Mouse (Mus musculus): ENCODE measurements around the gene Edem1. TPM values are rescaled to one million over a fixed set of nuclear protein-coding genes. Genes with fewer than 3 reads are reported as not detected.

Edem1 gene
- polyA plus RNA-seq, 1 experiment from 2014 or later, result 8.1 TPM

DNA sequence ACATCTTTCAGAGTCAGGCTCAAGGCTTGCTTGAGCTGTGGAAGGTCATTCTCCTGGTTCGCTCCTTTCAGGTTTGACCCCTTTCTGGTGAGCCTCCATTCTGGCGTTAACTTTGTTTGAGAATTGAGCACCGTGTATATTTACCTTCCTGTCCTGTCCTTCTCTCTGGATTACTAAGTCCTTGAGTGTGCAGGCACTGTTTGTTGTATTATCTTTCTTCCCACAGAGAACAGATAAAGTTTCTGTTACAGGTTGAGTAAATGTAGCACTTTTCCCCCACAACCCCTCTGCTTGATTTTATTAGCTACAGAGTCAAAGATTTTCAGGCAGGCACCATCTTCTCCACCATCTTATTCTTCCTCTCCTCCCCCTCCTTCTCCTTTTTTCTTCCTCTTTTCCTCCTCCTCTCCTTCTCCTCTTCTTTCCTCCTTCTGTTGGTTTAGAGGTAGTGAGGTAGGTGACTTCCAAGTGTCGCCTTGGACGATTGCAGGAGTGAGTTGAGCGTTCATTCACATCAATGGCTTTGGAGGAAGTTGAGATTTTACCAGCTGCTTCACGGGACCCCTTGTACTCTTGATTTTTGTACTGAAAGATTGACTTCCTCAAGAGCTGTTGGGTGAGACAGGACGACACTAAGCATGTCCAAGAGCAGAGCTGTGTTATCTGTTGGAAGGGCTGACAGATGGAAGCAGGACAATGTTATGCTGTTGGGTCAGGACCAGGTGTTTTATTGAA lies 5.7 kb downstream of the Edem1 start:
- no peak for ATAC-seq (ENCODE audit: low read depth)
- no peaks in the 10 kb centered on the region for H3K27me3 ChIP-seq
- 93% methylated on average over 8 of the region's 8 CpGs for WGBS

DNA sequence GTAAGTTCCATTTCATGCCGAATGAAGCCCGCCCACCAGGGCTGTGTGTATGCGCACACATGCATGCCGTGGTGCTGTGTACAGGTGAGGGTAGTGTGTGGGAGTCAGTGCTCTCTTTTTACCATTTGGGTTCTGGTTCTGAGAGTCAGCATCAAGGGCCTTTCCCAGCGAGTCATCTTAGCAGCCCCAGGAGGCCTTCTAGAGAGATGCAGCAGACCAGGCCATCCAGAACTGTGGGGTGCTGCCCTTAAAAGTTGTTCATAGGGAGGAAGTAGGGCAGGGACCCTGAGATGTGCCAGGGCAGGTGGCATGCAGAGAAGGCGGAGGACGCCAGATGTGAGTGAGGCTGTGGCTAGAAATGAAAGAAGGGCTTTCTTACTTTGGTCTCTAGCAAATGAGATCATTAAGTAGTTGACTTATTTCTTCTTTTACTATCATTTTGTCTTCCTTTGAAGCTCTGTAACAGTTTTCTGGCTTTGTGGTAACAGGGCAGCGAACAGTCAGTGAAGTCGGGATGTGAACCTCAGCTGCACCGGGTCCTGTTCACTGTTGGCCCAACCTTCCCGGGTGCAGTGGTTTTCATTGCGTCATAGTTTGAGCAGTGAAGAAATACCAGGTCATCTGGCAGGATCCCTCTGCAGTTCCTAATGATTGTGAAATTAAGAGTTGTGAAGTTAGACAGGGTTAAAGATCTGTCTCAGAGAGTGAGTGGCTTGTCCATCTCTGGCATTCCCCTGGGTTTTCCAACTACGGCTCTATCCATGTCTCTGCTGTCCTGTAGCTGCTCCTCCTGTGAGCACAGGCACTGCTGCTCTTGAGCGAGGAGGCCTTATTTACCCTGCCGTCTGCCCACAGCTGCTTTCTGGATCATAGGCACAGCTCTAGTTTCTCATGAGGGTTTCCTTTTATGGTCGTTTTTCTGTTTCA lies 7.6 kb downstream of the Edem1 start:
- H3K4me1 ChIP-seq (replicated peaks), result peaks cover 16% of the 10 kb centered on the region; the same call in 1 of the 2 replicates
- no peak overlapping the region for H3K4me3 ChIP-seq
- ATAC-seq (ENCODE audit: low read depth), result no peak
- WGBS, result 84% methylated on average over 16 of the region's 16 CpGs
- H3K27me3 ChIP-seq, result no peaks in the 10 kb centered on the region
- no peak overlapping the region for H3K27ac ChIP-seq (replicated peaks)
- peaks cover 15% of the 10 kb centered on the region for H3K36me3 ChIP-seq
- no peak overlapping the region for H3K4me2 ChIP-seq
- H3K9me3 ChIP-seq, result no peaks in the 10 kb centered on the region
- no peak overlapping the region for H3K9ac ChIP-seq

More for the DNA sequence above, 5.7 kb downstream of the Edem1 start:
- Histone ChIP-seq H3K36me3 (peaks cover 5% of the 10 kb centered on the region; the same call in 1 of the 2 replicates), H3K9me3 (no peaks in the 10 kb centered on the region), H3K4me3 (no peak overlapping the region), H3K9ac (no peak overlapping the region), H3K4me1 (replicated peaks) (peaks cover 28% of the 10 kb centered on the region), H3K27ac (replicated peaks) (no peak overlapping the region), H3K4me2 (no peak overlapping the region)

DNA sequence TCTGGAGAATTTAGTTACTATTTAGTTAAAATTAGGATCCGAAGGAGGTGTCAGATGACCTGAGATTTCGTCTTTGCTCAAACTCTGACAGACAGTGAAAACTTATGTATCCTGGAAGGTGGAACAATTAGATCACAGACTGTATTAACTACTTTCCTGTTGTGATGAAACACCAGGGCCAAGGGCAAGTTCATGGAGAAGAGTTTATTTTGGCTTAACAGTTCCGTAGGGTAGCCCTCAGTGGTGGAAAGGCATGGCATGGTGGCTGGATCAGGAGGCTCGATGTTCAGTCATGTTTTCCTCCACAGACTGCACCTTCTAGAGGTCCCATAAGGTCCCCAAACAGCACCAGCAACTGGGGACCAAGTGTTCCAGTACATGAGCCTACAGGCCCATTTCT lies 8.6 kb downstream of the Edem1 start:
- no peak for ATAC-seq (ENCODE audit: low read depth)
- peaks cover 7% of the 10 kb centered on the region; the same call in 1 of the 2 replicates for H3K4me1 ChIP-seq (replicated peaks)
- H3K36me3 ChIP-seq, result peaks cover 24% of the 10 kb centered on the region
- no peak overlapping the region for H3K27ac ChIP-seq (replicated peaks)
- 91% methylated on average over 4 of the region's 4 CpGs for WGBS
- H3K9ac ChIP-seq, result no peak overlapping the region
- H3K9me3 ChIP-seq, result no peaks in the 10 kb centered on the region
- H3K4me3 ChIP-seq, result no peak overlapping the region
- no peak overlapping the region for H3K4me2 ChIP-seq
- H3K27me3 ChIP-seq, result no peaks in the 10 kb centered on the region

DNA sequence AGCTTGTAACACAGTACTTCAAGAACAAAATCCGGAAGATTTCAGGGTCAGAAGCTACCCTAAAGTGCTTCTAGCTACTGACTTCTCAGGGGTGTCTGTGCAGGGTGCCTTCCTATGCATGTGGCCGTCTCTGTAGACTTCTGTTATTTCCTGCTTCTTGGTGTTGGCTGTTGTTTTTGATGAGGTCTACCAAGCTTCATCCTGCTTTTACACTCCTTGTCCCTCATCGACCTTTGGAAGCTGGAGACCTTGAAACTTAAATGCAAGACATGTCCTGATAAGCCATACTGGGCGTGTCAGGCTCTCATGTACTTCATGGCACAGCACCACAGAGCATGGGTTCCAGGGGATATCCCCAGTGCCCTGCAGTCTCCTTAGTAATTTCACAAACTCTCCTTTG lies 9.5 kb downstream of the Edem1 start:
- no peaks in the 10 kb centered on the region for H3K27me3 ChIP-seq
- H3K4me3 ChIP-seq, result no peak overlapping the region
- no peak overlapping the region for H3K27ac ChIP-seq (replicated peaks)
- no peak for ATAC-seq (ENCODE audit: low read depth)
- no peaks in the 10 kb centered on the region for H3K9me3 ChIP-seq
- 90% methylated on average over 4 of the region's 4 CpGs for WGBS
- H3K36me3 ChIP-seq, result peaks cover 24% of the 10 kb centered on the region
- H3K9ac ChIP-seq, result no peak overlapping the region
- H3K4me2 ChIP-seq, result no peak overlapping the region
- H3K4me1 ChIP-seq (replicated peaks), result peaks cover 7% of the 10 kb centered on the region; the same call in 1 of the 2 replicates

DNA sequence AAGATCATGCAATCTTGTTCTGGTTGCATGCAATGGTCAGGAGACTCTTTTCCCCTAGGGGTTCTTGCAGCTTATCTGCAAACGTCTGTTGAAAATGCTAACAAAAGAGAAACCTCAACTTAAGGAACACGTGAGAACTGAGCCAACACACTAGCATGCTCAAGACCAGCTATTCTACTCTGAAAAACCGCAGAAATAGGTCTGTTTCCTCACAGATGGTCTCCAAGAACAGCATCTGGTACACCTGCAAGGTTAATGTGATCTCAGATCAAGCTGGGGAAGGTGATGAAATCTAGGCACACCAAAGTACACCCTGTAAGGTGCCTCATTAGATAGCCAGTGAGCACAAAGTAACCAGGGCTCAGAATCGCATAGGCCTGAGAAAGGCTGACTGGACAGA lies 11.0 kb downstream of the Edem1 start:
- ATAC-seq (ENCODE audit: low read depth), result no peak
- 94% methylated on average over 4 of the region's 4 CpGs for WGBS
- no peak overlapping the region for H3K27ac ChIP-seq (replicated peaks)

DNA sequence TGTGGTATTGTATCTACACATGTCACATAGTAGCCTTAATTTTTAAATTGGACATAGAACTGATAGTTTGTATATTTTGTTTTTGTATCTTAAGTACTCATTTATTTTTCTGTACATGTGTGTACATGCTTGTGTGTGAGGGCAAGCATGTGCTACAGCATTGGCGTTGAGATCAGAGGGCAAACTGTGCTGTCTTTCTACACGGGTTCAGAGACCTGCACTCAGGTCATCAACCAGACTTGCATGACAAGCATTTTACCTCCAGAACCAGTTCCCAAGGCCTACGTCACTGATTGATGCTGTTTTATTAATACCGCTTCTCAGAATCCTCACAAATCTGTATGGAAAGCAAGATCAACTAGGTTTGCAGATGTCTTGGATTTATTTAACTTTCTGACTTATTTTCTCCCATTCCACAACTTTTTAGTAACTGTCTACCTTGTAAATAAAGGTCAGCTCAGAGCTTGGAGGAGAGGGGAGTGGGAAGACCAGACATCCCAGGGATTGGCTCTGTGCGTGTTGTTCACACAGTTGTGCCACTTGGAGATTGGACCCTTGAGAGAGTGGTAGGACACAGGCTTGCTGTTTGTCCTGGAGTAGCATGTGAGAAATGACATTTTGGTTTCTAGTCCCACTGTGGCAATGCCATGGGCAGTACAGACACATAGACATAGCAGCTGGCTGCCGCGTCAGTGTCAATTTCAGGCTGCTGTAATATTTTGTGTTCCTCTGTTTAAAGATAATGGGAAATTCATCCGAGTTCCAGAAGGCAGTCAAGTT lies 12.6 kb downstream of the Edem1 start:
- no peak overlapping the region for H3K27ac ChIP-seq (replicated peaks)
- no peak overlapping the region for H3K4me3 ChIP-seq
- H3K9me3 ChIP-seq, result no peaks in the 10 kb centered on the region
- H3K4me1 ChIP-seq (replicated peaks), result no peaks in the 10 kb centered on the region; the same call in 1 of the 2 replicates
- no peak overlapping the region for H3K4me2 ChIP-seq
- H3K9ac ChIP-seq, result no peak overlapping the region
- no peak for ATAC-seq (ENCODE audit: low read depth)
- H3K27me3 ChIP-seq, result no peaks in the 10 kb centered on the region
- peaks cover 48% of the 10 kb centered on the region for H3K36me3 ChIP-seq
- WGBS, result 92% methylated on average over 8 of the region's 8 CpGs

More for the DNA sequence above, 11.0 kb downstream of the Edem1 start:
- no peak overlapping the region for H3K4me3 ChIP-seq
- no peaks in the 10 kb centered on the region for H3K27me3 ChIP-seq
- peaks cover 7% of the 10 kb centered on the region; the same call in 1 of the 2 replicates for H3K4me1 ChIP-seq (replicated peaks)
- H3K9ac ChIP-seq, result no peak overlapping the region
- no peaks in the 10 kb centered on the region for H3K9me3 ChIP-seq
- H3K4me2 ChIP-seq, result no peak overlapping the region
- H3K36me3 ChIP-seq, result peaks cover 37% of the 10 kb centered on the region

DNA sequence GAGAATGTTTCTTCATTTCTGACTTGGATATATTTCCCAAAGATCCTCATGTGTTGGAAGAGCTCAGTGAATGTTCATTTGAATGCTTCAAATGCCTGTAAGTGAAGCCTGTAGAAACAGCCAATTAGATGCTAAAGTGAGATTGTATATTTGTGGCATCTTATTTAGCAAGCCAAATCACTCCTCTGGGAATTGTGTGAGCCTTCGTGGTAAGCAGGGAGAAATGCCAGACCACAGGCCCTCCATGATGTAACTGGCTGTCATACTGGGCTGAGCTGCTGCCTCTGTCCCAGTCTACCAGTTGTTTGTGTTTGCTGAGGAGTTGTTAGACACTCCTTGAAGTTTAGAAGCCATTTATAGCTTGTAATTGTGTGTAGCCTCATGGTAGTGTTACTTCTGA lies 15.2 kb downstream of the Edem1 start:
- H3K27ac ChIP-seq (replicated peaks), result no peak overlapping the region
- H3K9me3 ChIP-seq, result no peaks in the 10 kb centered on the region
- H3K4me1 ChIP-seq (replicated peaks), result no peaks in the 10 kb centered on the region
- no peak overlapping the region for H3K4me3 ChIP-seq
- no peaks in the 10 kb centered on the region for H3K27me3 ChIP-seq
- ATAC-seq (ENCODE audit: low read depth), result no peak
- peaks cover 55% of the 10 kb centered on the region for H3K36me3 ChIP-seq
- H3K4me2 ChIP-seq, result no peak overlapping the region
- WGBS, result 42% methylated on average over 1 of the region's 1 CpGs
- H3K9ac ChIP-seq, result no peak overlapping the region

DNA sequence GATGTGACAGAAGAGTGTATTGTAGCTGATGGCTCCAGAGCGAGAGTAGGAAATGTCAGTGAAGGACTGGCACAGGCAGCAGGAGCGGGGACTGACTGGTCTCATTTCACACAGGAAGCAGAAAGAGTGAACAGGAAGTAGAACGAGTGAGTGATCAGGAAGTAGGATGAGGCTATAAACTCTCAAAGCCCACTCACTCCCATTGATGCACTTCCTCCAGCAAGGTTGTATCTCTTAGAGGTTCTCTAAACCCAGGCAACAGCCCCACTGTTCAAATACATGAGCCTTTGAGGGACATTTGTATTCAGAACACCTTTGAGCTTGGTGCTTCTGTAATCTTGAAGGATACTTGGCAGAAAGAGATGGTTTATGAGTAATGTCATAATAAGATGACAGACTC lies 15.7 kb downstream of the Edem1 start:
- WGBS, result 78% methylated on average over 3 of the region's 3 CpGs
- Histone ChIP-seq H3K4me1 (replicated peaks) (no peaks in the 10 kb centered on the region), H3K4me3 (no peak overlapping the region), H3K4me2 (no peak overlapping the region), H3K9me3 (no peaks in the 10 kb centered on the region), H3K27ac (replicated peaks) (no peak overlapping the region), H3K36me3 (peaks cover 58% of the 10 kb centered on the region), H3K27me3 (no peaks in the 10 kb centered on the region), H3K9ac (no peak overlapping the region)
- no peak for ATAC-seq (ENCODE audit: low read depth)

DNA sequence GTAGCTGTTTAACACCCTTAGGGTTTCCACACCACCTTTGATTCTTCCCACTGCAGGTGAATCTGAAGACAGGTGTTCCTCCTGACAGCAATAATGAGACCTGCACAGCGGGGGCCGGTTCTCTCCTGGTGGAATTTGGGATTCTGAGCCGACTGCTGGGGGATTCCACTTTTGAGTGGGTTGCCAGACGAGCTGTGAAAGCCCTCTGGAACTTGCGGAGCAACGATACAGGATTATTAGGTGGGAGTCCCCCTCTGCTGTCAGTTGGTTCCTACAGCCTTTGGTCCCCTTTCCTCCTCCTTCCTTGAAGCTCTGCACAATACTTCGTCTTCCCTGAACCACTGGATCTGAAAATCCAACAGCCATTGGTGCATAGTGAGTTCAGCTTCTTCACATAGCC lies 16.3 kb downstream of the Edem1 start:
- H3K36me3 ChIP-seq, result peaks cover 56% of the 10 kb centered on the region
- no peak overlapping the region for H3K4me2 ChIP-seq
- no peaks in the 10 kb centered on the region for H3K4me1 ChIP-seq (replicated peaks)
- H3K4me3 ChIP-seq, result no peak overlapping the region
- H3K9ac ChIP-seq, result no peak overlapping the region
- H3K27ac ChIP-seq (replicated peaks), result no peak overlapping the region
- WGBS, result 91% methylated on average over 7 of the region's 7 CpGs
- ATAC-seq (ENCODE audit: low read depth), result no peak
- no peaks in the 10 kb centered on the region for H3K27me3 ChIP-seq
- no peaks in the 10 kb centered on the region for H3K9me3 ChIP-seq

- no peak overlapping the region for H3K4me3 ChIP-seq
- no peaks in the 10 kb centered on the region for H3K4me1 ChIP-seq (replicated peaks)
- no peak overlapping the region for H3K27ac ChIP-seq (replicated peaks)
- ATAC-seq (ENCODE audit: low read depth), result no peak
- no peaks in the 10 kb centered on the region for H3K9me3 ChIP-seq
- H3K36me3 ChIP-seq, result peaks cover 76% of the 10 kb centered on the region
- no peak overlapping the region for H3K4me2 ChIP-seq
- no peak overlapping the region for H3K9ac ChIP-seq
- 94% methylated on average over 8 of the region's 8 CpGs for WGBS
- H3K27me3 ChIP-seq, result no peaks in the 10 kb centered on the region
These were observed 23.7 kb downstream of the Edem1 start for GRCm38 (mm10) chr6:108852088-108852670.

DNA sequence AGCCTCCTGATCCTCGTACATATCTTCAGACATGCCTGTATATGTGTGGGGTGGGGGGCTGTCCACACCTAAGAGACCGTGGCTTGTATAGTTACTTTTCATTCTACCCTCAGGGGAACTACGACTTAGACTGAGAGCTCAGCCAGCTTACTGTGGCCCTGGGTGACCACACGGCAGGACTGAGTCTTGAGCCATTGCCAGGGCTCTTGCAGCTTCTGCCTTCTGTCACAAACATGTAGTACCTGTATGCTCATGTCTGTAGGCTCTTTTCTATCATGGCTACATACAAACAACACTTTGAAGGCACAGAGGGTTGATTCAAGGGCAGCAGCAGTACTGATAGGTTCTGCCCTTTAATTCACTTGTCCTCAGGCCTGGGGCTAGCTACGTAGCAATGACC lies 24.5 kb downstream of the Edem1 start:
- Histone ChIP-seq H3K36me3 (peaks cover 79% of the 10 kb centered on the region), H3K27ac (replicated peaks) (no peak overlapping the region), H3K4me1 (replicated peaks) (no peaks in the 10 kb centered on the region), H3K9me3 (no peaks in the 10 kb centered on the region), H3K4me3 (no peak overlapping the region), H3K4me2 (no peak overlapping the region), H3K27me3 (no peaks in the 10 kb centered on the region), H3K9ac (no peak overlapping the region)
- no peak for ATAC-seq (ENCODE audit: low read depth)
- WGBS, result 96% methylated on average over 5 of the region's 5 CpGs
